Mouse (Mus musculus) T-cell, adult 66 days (primary cell): Measurements from ENCODE around the gene Vmn2r84. TPM values are rescaled to one million over a fixed set of nuclear protein-coding genes. Genes with fewer than 3 reads are reported as not detected.

ENCODE experiments used
- total RNA-seq, 2 experiments: library from RNA; stranded (reverse); gene quantifications; 3 replicates in 1 of 2; 4 replicates in 1 of 2; pipeline ENCODE4 v1.2.4; 2023

Gene Vmn2r84
- not detected for total RNA-seq

GRCm38 (mm10) chr10:130394232-130394631 is at the start of gene Vmn2r84:
Gene Vmn2r84, minus strand, starts transcription at chr10:130394332.

GRCm38 (mm10) chr10:130429603-130430002 is 35.5 kb upstream of the Vmn2r84 start, which contains the start of gene Vmn2r85:
Gene Vmn2r85, minus strand, starts transcription at chr10:130429703.

Other genes starting within 250 kb of the Vmn2r84 start
- not detected for gene Olfr825, start 227.6 kb downstream of the Vmn2r84 start, total RNA-seq
- gene Olfr826, start 210.1 kb downstream of the Vmn2r84 start, total RNA-seq: not detected
- gene Olfr827, start 179.9 kb downstream of the Vmn2r84 start, total RNA-seq: not detected
- not detected for gene Neurod4, start 114.1 kb downstream of the Vmn2r84 start, total RNA-seq
- gene Tespa1, start 71.5 kb downstream of the Vmn2r84 start, total RNA-seq: 100 to 1,000 TPM; 144 to 157 TPM
- not detected for gene Vmn2r85, start 35.4 kb upstream of the Vmn2r84 start, total RNA-seq
- not detected for gene Vmn2r86, start 61.7 kb upstream of the Vmn2r84 start, total RNA-seq
- not detected for gene Vmn2r87, start 103.1 kb upstream of the Vmn2r84 start, total RNA-seq